Mouse (Mus musculus) liver, embryonic 14.5 days (tissue): ENCODE results near the gene Capn2.

Experiments used
- CTCF ChIP-seq: IDR thresholded peaks from 2 replicates; pipeline ENCODE4 v1.5.1; 2016; ENCODE audit warnings: antibody characterized with exemption, low read depth, control low read depth
- EP300 ChIP-seq: IDR thresholded peaks from 2 replicates; pipeline ENCODE4 v1.6.1; 2016; ENCODE audit warnings: antibody characterized with exemption, low read depth

- TF ChIP-seq CTCF, result no peak
- no peak for TF ChIP-seq EP300
Measured at GRCm38 (mm10) chr1:182436746-182437145, 80.7 kb downstream of the Capn2 start.
